In the genomic region with DNA sequence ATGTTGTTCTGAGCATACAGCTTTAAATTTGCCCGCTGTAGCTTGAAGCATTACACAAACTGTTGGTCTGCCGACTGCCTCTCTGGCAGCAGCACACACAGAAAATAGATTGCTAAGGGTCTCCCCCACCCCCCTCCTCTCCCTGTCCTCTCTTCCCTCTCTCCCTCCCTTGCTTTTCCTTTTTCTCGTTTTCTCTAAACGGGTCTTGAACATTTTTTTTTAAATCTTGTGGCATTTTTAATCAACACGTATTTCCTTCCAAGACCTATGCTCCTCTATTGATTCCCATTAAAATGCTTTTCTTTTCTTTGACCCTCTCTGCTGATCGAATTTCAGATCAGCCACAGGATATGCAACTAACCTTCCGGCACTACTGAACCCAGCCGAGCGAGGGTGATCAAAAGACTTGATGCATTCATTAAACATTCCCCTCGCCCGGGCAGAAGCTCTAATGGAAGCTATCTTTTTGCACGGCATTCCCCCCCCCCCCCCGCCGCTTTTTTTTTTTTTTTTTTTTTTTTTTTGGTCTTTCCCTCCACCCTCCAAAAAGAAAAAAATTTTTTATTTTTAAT, we compare ENCODE assay signal across 8 mouse cellular contexts.
DNase-seq lines count a peak whose midpoint lies in the region; ATAC-seq and TF ChIP-seq lines count a peak whose summit lies in the region.

No protein-coding gene starts in this region.

- peak overlapping the region; percentile 98 for H3K27ac ChIP-seq in forebrain, embryonic 12.5 days
- H3K27ac ChIP-seq in hindbrain, embryonic 16.5 days (ENCODE audit: low read depth, low read length), result peak overlapping the region; percentile 98
- H3K27ac ChIP-seq in left cerebral cortex, adult 2 months, result peak overlapping the region; percentile 94
- peak overlapping the region; percentile 58 for H3K27ac ChIP-seq in macrophage
- H3K27ac ChIP-seq in stomach, embryonic 15.5 days, result peak overlapping the region; percentile 98

- H3K27me3 ChIP-seq in forebrain, embryonic 12.5 days, result 0 out of 2 replicates have a peak, but pooled peaks cover 6% of the 10 kb centered on the region
- H3K27me3 ChIP-seq in hindbrain, embryonic 16.5 days (replicated peaks; ENCODE audit: control insufficient read depth, insufficient read depth, low read length), result no peaks in the 10 kb centered on the region
- no peaks in the 10 kb centered on the region for H3K27me3 ChIP-seq in stomach, embryonic 15.5 days (replicated peaks)

- intact Hi-C loops in left cerebral cortex, adult 2 months (cut with DNase I), result loop anchor here (1.0 to 10.0 kb wide), 5 partner anchors 42 to 1335 kb away; no protein-coding TSS in a partner anchor

- WGBS in forebrain, embryonic 12.5 days, result 1% methylated on average over 14 of the region's 14 CpGs
- WGBS in hindbrain, embryonic 16.5 days, result under 1% methylated on average over 14 of the region's 14 CpGs
- 5% methylated on average over 11 of the region's 14 CpGs for WGBS in macrophage (ENCODE audit: missing documents)
- under 1% methylated on average over 14 of the region's 14 CpGs for WGBS in stomach, embryonic 15.5 days

- no peak for TF ChIP-seq CTCF in brain, embryonic 14.5 days (IDR thresholded peaks at IDR 0.05; ENCODE audit: borderline replicate concordance, extremely low read depth, insufficient read depth, insufficient read length)
- no peak; the same call in 1 of the 2 replicates for TF ChIP-seq CTCF in left cerebral cortex, adult 2 months (IDR thresholded peaks at IDR 0.05)

- peak overlapping the region; percentile 66 for H3K4me2 ChIP-seq in forebrain, embryonic 12.5 days
- peak overlapping the region; percentile 69 for H3K4me2 ChIP-seq in hindbrain, embryonic 16.5 days (ENCODE audit: low read length)
- peak overlapping the region; percentile 78 for H3K4me2 ChIP-seq in stomach, embryonic 15.5 days

- H3K9me3 ChIP-seq in forebrain, embryonic 12.5 days, result no peaks in the 10 kb centered on the region
- no peaks in the 10 kb centered on the region for H3K9me3 ChIP-seq in hindbrain, embryonic 16.5 days (ENCODE audit: control insufficient read depth, low read length)
- H3K9me3 ChIP-seq in stomach, embryonic 15.5 days, result no peaks in the 10 kb centered on the region

- ATAC-seq in forebrain, embryonic 12.5 days (ENCODE audit: low FRiP score), result peak; percentile 77
- peak; percentile 52 for ATAC-seq in hindbrain, embryonic 16.5 days
- ATAC-seq in stomach, embryonic 15.5 days (ENCODE audit: insufficient read depth, low FRiP score, low read depth), result no peak

- H3K9ac ChIP-seq in forebrain, embryonic 12.5 days, result peak overlapping the region; percentile 30
- peak overlapping the region; percentile 79 for H3K9ac ChIP-seq in hindbrain, embryonic 16.5 days (ENCODE audit: low read depth, low read length)
- H3K9ac ChIP-seq in stomach, embryonic 15.5 days, result no peak overlapping the region

- no peaks in the 10 kb centered on the region for H3K36me3 ChIP-seq in forebrain, embryonic 12.5 days (replicated peaks)
- H3K36me3 ChIP-seq in hindbrain, embryonic 16.5 days (ENCODE audit: control insufficient read depth, insufficient read depth, low read length), result no peaks in the 10 kb centered on the region
- H3K36me3 ChIP-seq in macrophage (ENCODE audit: inconsistent target), result no peaks in the 10 kb centered on the region
- H3K36me3 ChIP-seq in stomach, embryonic 15.5 days, result no peaks in the 10 kb centered on the region

- peaks cover 7% of the 10 kb centered on the region for H3K4me1 ChIP-seq in forebrain, embryonic 12.5 days
- H3K4me1 ChIP-seq in hindbrain, embryonic 16.5 days (ENCODE audit: control insufficient read depth, insufficient read depth, low read depth, low read length), result peaks cover 7% of the 10 kb centered on the region
- peaks cover 6% of the 10 kb centered on the region; the same call in 1 of the 2 replicates for H3K4me1 ChIP-seq in stomach, embryonic 15.5 days

- TF ChIP-seq POLR2A in brain, embryonic 14.5 days (IDR thresholded peaks at IDR 0.05; ENCODE audit: borderline replicate concordance, extremely low read depth, insufficient read depth, insufficient read length, poor library complexity, severe bottlenecking), result no peak; the same call in 1 of the 2 replicates

- peak; percentile 45 for DNase-seq in left cerebral cortex, adult 11 months (ENCODE audit: low spot score)
- no peak for DNase-seq in left cerebral cortex, adult 8-10 months (ENCODE audit: low spot score in 2 of 2)
- DNase-seq in brain, embryonic 14.5 days (ENCODE audit: low read depth), result peak; percentile 95
- peak in 1 of 2 experiments; percentile 22 for DNase-seq in left cerebral cortex, adult 2 months (ENCODE audit: extremely low spot score in 1 of 2, low spot score in 2 of 2)

- no peaks in the 10 kb centered on the region for H3K79me2 ChIP-seq in macrophage (ENCODE audit: inconsistent target)

- H3K4me3 ChIP-seq in forebrain, embryonic 12.5 days (replicated peaks), result peak overlapping the region; percentile 49
- H3K4me3 ChIP-seq in hindbrain, embryonic 16.5 days (ENCODE audit: low read length), result peak overlapping the region; percentile 60
- H3K4me3 ChIP-seq in left cerebral cortex, adult 2 months, result peak overlapping the region; percentile 83
- H3K4me3 ChIP-seq in macrophage (ENCODE audit: inconsistent target), result peak overlapping the region; percentile 44
- H3K4me3 ChIP-seq in stomach, embryonic 15.5 days (replicated peaks), result peak overlapping the region; percentile 55

Comparison
In these comparisons a context has a peak if more than half of its experiments do, and no peak if none do; other contexts are left out.
1. DNase-seq: peak in left cerebral cortex, adult 11 months (single experiment) and brain, embryonic 14.5 days (single experiment); none in left cerebral cortex, adult 8-10 months (0 of 2).
2. Peak in every context shown above with its lines, with median percentiles within 50 percentile points of each other: H3K27ac ChIP-seq, H3K4me2 ChIP-seq and H3K4me3 ChIP-seq.